Mouse (Mus musculus) right cerebral cortex, postnatal 4 days (tissue): ENCODE results near the gene Tank.
A peak's percentile ranks its signal among the peaks of the same experiment; 100 is the strongest.

Experiments used
- DNase-seq: peaks from one replicate; pipeline ENCODE4 v3.0.0-alpha.2; 2022

Gene Tank

DNA sequence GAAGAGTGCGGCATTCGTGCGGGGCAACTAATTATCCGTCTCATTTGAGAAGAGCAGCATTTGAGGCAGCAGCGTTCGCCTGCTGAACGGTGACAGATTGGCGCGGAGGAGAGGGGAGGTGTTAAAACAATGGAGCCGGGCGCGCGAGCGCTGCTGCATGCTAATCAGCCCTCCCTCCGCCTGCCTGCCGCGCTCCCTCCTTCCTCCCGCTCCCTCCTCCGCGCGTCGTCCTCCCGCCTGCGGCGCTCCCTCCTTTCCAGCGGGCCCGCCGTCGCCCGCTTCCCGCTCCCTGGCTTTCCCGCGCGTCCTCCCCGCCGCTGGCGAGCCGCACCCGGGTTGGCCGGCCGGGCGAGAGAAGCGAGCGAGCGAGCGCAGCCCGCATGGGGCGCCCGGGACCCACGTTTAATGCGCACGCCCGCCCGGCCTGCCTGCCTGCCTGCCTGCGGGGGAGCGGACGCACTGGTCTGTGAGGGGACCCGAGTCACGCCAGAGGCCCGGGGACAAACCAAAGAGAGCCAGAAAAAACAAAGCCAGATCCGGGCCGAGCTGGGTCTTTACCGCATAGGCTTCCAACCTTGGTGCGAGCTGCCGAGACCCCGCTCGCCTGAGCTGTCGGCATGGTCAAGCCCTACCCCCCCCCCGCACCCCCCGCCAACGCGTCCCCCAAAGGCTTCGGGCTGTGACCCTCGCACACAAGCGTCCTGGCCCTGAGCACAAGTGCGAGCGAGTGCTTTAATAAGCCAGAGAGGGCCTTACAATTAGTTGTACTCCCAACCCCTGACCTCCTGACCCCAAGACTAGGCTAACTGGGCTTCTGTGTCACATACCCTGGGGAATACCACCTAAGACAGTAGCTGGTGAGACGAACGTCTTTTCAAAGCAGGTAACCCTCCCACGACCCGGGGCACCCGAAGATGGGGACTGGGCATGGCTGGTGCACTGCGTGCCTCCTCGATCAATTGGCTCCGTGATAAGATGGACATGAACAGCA, 78.3 kb downstream of the Tank start:
- peak; percentile 87 for DNase-seq

DNA sequence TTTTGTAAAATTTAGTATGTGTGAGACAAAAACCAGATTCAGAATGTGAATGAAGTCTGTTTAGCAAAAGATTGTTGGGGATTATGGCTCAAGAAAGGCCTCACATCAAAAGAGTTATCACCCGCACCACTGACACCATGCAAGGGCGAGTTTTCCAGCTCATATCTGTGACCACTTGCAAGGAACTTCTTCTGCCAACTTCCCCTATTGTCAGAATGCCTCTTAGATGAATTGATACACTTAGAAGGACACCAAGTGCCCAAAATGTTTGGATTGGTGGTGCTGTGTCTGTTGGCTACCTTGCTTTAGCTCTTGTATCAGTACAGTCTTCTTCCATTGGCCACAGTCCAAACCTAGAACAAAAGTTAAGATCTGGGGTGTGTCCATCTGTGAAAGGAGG, 80.9 kb downstream of the Tank start:
- DNase-seq, result no peak

DNA sequence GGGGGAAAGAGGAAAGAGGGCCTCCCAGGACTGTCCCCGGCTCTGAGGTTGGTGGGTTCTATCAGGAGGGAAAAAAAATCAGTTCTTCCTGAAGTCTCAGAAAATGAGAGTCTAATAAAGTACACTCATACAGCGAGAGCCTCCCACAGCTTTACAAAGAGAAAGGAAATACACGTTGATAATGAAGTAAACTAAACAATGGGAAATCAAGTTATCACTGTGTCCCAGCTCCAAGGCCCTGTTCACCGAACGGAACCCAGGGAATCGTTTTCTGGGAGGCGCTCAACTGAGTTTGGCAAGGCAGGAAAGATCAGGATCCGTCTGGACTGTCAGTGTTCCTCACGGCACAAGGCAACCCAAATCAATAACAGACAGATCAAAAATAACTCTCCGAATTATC, 84.4 kb downstream of the Tank start:
- no peak for DNase-seq

DNA sequence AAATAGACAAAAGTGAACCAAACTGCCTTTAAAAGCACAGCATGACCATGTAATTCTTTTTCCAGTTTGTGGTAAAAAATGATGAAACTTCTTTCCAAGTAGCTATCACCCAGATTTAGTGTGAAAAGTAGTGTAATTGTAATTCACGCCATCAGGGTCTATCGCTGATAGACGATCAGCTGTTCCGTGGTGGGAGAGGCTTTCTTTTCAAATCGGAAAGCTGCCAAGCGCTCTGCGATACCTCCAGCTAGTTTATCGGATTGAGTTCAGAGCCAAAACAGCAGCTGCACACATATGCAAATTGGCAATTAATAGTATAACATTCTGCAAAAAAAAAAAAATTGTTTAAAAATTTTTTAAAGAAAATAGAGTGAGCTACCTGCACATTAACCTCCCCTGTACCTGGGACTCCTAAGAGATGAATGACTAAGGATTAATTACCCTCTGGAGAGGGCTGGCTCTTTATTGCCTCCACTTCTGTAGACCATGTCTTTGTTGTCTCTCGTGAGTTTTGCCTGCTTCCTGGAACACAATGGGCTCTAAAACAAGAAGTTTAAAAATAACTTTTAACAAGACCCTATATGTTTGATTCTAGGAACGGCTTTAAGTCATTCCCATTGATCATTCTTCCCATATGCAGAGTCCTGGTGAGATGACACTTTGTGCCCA, 85.3 kb downstream of the Tank start:
- DNase-seq, result no peak

- DNase-seq, result no peak
Observed at GRCm38 (mm10) chr2:61667420-61667819, 89.0 kb downstream of the Tank start.

- peak; percentile 59 for DNase-seq
Observed at GRCm38 (mm10) chr2:61668260-61668659, 89.9 kb downstream of the Tank start.

- DNase-seq, result no peak
Observed at GRCm38 (mm10) chr2:61674555-61674954, 96.2 kb downstream of the Tank start.

DNA sequence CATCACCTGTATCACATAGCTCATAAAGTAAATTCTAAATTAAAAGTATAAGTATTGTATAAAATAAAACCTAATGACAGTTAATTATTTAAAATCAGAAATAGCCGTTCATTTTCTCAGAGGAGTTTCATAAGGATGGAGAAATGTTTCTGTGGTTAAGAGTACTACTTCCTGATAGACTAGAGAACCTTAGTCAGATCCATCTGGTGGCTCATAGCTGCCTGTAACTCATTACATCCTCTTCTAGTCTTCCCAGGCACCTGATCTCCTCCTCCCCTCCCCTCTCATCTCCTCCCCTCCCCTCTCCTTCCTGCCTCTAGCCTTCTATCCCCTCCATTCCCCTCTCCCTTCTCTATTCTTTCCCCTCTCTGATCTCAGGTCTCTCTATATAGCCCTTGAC, 103.2 kb downstream of the Tank start:
- DNase-seq, result no peak

DNA sequence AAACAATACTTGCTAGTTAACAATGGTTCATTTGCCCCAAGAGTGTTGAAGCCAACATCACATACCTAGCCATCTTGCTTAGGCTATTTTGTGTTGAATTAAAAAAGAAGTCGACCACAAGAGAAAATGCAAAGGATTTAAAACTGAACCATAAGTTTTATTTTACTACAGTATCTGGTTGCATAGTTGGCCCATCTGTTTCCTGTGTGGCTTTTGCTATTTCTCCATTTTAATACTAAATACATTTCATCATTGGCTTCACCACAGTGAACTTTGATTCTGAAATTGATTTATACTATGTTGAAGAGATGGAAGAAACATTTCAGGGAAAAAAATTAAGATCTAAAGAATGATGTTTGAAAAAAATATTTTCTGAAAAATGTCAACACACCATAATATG, 108.1 kb downstream of the Tank start:
- DNase-seq, result no peak

DNA sequence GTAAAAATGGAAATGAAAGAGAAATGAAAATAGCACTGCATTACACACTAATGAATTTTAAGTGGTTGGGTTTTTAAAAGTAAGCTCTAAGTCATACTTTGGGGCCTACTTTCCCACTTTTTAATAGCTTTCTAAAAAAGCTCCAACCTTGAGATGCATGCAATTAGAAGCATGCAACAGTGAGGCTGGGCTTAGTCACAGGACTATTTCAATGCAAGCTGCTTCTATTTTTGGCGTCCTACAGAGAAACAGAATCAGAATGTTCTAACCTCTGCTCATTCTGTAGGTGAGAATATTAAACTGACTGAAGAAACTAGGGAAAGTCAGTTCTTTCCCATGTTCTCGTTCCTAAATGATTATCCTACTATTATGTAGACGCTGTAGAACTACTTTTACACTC, 110.7 kb downstream of the Tank start:
- no peak for DNase-seq
